Mouse (Mus musculus) hindbrain, embryonic 15.5 days (tissue): ENCODE measurements around the gene Rbm28. TPM values are rescaled to one million over a fixed set of nuclear protein-coding genes. Genes with fewer than 3 reads are reported as not detected.
A peak's percentile ranks its signal among the peaks of the same experiment; 100 is the strongest.
"Not testable (repeated sequence)": the region's sequence is repeated elsewhere in the genome, so short reads cannot be mapped to it uniquely, and the experiment has no call there.

Source experiments
- ATAC-seq: fragments of 200-750 bp; cut with Nextera tagmentation; 2 replicates; pipeline ENCODE4 v1.8.0; 2017; ENCODE audit warnings: low read depth, moderate number of reproducible peaks, moderate TSS enrichment; ENCODE audit not compliant: low FRiP score
- H3K27ac ChIP-seq: fragments of 300-500 bp; sonication (generic); replicated peaks from 2 replicates; pipeline ENCODE4 v1.5.1; 2015; ENCODE audit warnings: mild to moderate bottlenecking, inconsistent platforms
- H3K27me3 ChIP-seq: fragments of 300-500 bp; sonication (generic); 2 replicates; pipeline ENCODE4 v1.6.1; 2015; ENCODE audit warnings: control low read depth, inconsistent platforms
- H3K36me3 ChIP-seq: fragments of 300-500 bp; sonication (generic); 2 replicates; pipeline ENCODE4 v1.6.1; 2015; ENCODE audit warnings: control low read depth, inconsistent platforms
- H3K4me1 ChIP-seq: fragments of 300-500 bp; sonication (generic); replicated peaks from 2 replicates; pipeline ENCODE4 v1.6.1; 2015; ENCODE audit warnings: control low read depth, inconsistent platforms
- H3K4me2 ChIP-seq: fragments of 300-500 bp; sonication (generic); 2 replicates; pipeline ENCODE4 v1.6.1; 2015; ENCODE audit warnings: moderate library complexity, mild to moderate bottlenecking, inconsistent platforms
- H3K4me3 ChIP-seq: fragments of 300-500 bp; sonication (generic); 2 replicates; pipeline ENCODE4 v1.5.1; 2015; ENCODE audit warnings: mild to moderate bottlenecking, inconsistent platforms
- H3K9ac ChIP-seq: fragments of 300-500 bp; sonication (generic); 2 replicates; pipeline ENCODE4 v1.6.1; 2015; ENCODE audit warnings: inconsistent platforms
- H3K9me3 ChIP-seq: fragments of 300-500 bp; sonication (generic); 2 replicates; pipeline ENCODE4 v1.6.1; 2016; ENCODE audit warnings: control low read depth, inconsistent platforms
- whole genome bisulfite sequencing: fragments of 180-500 bp; shearing (Covaris S2); methylation state at CpG from one replicate; pipeline ENCODE4 v1.1.7; 2015; 5-methylcytosine and 5-hydroxymethylcytosine counted together
- polyA plus RNA-seq: library from polyadenylated mRNA; unstranded; fragments of >200 nt; fragmentation: Nextera tagmentation; extraction: Ambion mirVana; gene quantifications from 2 replicates; pipeline ENCODE4 v1.2.1, GENCODE M21; 2015

Rbm28 gene
- polyA plus RNA-seq, 1 experiment from 2014 or later, result 43.2 TPM

DNA sequence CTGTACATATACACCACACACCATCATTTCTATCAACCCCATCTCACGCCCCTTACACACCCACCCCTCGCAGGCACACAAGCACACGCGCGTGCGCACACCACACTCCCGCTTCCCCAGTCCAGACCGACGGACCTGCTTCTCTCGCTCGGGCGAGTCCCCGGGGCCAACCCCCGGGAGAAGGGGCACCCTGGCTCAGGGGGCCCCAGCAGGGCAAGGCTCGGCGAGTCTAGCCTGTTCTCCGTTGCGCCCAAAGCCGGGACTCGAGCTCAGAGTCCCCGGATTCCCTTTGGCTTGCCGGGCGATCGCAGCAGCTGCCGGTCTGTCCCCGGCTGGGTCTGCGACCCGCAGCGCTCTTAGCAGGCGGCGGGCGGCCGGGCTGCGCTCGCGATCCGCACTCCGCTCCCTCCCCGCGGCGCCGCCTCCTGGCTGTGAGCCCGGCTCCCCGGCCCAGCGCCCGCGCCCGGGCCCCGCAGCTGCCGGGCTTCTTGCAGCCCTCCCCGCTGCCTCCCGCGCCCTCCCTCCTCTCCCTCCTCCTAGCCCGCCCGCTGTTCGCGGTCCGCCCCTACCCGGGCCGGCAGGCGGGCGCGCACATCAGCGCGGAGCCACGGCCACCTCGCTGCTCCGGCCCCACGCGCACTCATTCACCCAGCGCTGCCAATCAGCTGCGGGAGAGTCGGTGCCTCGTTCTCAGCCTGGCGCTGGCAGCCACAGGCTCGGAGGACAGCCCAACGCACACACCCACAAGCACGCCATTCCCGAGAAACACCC, 14.3 kb upstream of the Rbm28 start, which contains the start of gene Prrt4:
Gene Prrt4, minus strand, starts transcription at position 697 of the 771 bp plus-strand sequence.
- H3K4me3 ChIP-seq, result peak within 1 kb of the TSS; percentile 69
- H3K4me2 ChIP-seq, result peak within 1 kb of the TSS; percentile 89
- peak within 1 kb of the TSS; percentile 88 for H3K9ac ChIP-seq
- H3K9me3 ChIP-seq, result no peaks in the 10 kb centered on the region
- H3K27ac ChIP-seq, result peak within 1 kb of the TSS; percentile 93
- no peaks in the 10 kb centered on the region; the same call in 1 of the 2 replicates for H3K36me3 ChIP-seq
- peaks cover 19% of the 10 kb centered on the region for H3K4me1 ChIP-seq
- peaks cover 3% of the 10 kb centered on the region for H3K27me3 ChIP-seq
- peak; percentile 82 for ATAC-seq
- WGBS, result under 1% methylated on average over 64 of the region's 79 CpGs

DNA sequence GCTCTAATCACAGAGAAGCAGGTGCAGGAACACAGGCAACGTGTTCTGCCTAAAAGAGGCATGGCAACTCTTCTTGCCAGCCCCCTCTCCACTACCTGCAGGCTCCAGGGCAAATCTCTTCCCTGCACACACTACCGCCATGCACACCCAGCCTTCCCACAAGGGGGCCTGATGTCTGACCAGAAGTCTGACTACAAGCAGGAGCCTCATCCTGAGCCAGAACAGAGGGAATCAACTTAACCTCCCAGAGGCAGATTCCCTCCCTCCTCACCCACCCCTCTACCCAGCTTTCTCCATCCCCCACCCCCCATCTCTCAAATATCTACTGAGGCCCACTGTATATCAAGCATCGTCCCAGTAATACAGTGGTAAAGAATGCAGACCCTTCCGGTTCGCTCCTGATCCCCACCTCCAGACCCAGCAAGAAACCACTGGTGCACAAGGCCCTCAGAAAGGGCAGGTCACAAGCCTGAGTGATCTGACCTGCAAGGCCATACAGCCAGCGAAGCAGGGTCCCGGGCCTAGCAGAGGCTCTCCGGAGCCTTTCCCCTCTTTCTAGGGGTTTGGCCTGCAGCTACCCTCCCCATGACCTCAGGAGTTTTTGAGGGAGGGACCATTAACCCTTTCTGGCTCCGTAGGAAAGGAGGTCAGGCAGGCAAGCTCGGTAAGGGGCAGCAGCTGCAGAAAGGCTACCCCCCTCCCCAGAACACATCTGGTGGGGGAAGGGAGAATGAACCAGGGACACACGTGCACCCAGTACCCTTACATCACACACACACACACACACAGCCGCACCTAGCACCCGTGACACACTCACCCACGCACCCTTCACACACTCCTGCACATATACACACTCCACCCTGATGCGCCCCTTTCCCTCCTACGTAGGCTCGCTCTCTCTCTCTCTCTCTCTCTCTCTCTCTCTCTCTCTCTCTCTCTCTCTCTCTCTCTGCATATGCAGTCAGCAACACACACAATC, 13.4 kb upstream of the Rbm28 start:
- Histone ChIP-seq H3K36me3 (no peaks in the 10 kb centered on the region; the same call in 1 of the 2 replicates), H3K4me3 (peak overlapping the region; percentile 69), H3K9me3 (no peaks in the 10 kb centered on the region), H3K4me2 (peak overlapping the region; percentile 89), H3K27me3 (peaks cover 6% of the 10 kb centered on the region), H3K9ac (peak overlapping the region; percentile 88), H3K4me1 (peaks cover 19% of the 10 kb centered on the region), H3K27ac (peak overlapping the region; percentile 93)
- 14% methylated on average over 15 of the region's 17 CpGs for WGBS
- ATAC-seq, result peak; percentile 57

DNA sequence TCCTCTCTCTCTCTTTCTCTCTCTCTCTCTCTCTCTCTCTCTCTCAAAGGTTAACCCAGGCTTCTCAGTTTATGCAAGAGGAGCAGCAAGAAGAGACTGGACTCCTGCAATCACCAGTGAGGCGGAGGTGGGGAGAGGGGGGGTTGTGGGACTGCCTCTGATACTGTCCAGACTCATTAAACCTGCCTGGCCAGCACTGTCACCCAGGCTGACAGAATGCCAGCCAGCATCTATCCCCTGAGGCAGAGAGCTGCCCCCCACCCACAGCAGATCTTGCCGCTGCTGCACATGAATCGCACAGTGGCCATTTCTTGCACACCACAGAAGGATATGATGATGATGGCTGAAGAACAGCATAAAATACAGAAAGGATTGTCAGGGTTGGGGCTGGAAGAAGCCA, 10.3 kb upstream of the Rbm28 start:
- WGBS, result 72% methylated on average over 3 of the region's 3 CpGs
- no peak for ATAC-seq
- Histone ChIP-seq H3K36me3 (no peaks in the 10 kb centered on the region; the same call in 1 of the 2 replicates), H3K27ac (no peak overlapping the region), H3K9ac (no peak overlapping the region), H3K4me1 (peaks cover 32% of the 10 kb centered on the region), H3K4me2 (no peak overlapping the region), H3K9me3 (no peaks in the 10 kb centered on the region), H3K4me3 (no peak overlapping the region), H3K27me3 (peaks cover 16% of the 10 kb centered on the region)

DNA sequence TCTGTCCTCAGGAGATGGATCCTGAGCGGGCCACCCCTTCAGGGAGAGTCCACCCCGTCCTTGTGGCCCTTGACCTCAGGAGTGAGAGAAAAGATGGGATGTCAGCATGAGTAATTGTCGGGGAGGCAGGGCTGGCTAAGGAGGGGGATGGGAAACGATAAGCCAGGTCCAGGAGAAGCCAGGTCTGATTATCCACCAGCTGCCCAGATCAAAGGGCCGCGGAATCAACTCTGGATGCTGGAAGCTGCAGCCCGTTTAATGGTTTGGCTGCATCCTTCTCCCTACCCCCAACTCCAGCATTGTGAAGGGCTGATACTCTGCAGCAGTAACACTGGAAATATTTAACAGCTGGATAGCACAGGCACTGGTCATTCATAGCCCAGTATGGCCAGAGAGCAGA, 9.6 kb upstream of the Rbm28 start:
- peaks cover 32% of the 10 kb centered on the region for H3K4me1 ChIP-seq
- no peaks in the 10 kb centered on the region; the same call in 1 of the 2 replicates for H3K36me3 ChIP-seq
- H3K9me3 ChIP-seq, result no peaks in the 10 kb centered on the region
- no peak overlapping the region for H3K9ac ChIP-seq
- peaks cover 21% of the 10 kb centered on the region for H3K27me3 ChIP-seq
- H3K27ac ChIP-seq, result no peak overlapping the region
- 32% methylated on average over 7 of the region's 7 CpGs for WGBS
- ATAC-seq, result no peak
- H3K4me3 ChIP-seq, result no peak overlapping the region
- H3K4me2 ChIP-seq, result no peak overlapping the region

DNA sequence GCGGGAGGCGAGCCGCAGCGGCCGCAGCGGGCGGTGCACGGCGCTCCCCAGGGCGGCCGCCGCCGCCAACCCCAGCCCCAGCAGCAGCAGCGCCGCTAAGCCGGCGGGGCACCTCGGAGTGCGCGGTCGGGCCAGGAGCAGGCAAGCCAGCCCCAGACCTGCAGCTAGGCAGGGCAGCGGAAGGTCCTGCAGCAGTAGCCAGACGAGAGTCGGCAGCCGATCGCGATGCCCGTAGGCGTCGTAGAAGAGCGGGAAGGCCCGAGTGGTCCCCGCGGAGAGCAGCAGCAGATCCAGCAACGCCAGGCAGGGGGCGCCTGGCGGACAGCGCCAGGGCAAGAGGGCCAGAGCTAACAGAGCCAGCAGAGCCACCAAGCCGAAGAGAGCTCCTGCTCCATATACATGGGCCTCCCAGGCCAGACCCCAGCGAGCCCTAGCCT, 6.2 kb upstream of the Rbm28 start:
- ATAC-seq, result peak; percentile 55
- H3K4me3 ChIP-seq, result peak overlapping the region; percentile 41
- peak overlapping the region; percentile 46 for H3K9ac ChIP-seq
- H3K27me3 ChIP-seq, result peaks cover 30% of the 10 kb centered on the region
- WGBS, result 1% methylated on average over 38 of the region's 40 CpGs
- no peaks in the 10 kb centered on the region for H3K36me3 ChIP-seq
- H3K9me3 ChIP-seq, result no peaks in the 10 kb centered on the region
- H3K4me1 ChIP-seq, result peaks cover 24% of the 10 kb centered on the region
- H3K27ac ChIP-seq, result no peak overlapping the region
- H3K4me2 ChIP-seq, result peak overlapping the region; percentile 90

DNA sequence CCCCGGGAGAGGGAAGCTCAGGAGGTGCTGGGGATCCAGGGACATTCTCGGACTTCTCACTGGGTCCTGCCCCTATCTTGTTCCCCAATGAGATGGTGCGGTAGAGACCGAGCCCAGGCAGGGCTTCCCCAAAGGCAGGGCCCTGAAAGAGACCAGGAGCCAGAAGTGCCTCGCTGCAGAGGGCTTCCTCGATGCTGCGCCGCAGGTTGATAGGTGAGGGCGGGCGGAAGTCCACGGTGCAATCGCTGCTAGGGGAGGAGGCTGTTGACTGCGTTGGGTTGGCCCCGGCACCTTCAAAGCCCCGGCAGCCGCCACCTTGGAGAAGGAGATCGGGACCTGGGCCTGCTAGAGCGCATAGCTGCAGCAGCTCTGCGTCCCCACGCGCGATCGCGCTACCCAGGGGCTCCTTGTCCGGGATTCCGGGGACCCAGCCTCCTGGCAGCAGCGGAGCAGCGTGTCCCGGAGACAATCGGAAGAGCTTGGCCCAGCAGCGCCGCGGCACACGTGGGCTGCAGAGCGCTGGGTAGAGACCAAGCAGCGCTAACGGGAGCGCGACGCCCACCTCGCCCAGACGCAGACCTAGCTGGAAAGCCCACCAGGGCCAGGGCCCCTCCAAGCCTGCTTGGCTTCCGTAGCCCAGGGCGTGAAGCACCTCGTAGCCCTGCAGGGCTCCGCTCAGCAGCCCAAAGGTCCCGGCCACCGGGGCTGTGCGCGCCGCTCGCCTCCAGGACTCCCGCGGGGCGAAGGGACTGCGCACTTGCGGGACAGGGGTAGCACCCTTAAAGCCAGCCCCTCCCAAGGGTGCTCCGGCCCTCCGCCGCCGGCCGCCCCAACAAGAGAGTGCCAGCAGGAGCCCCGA, 5.5 kb upstream of the Rbm28 start:
- WGBS, result 2% methylated on average over 63 of the region's 63 CpGs

DNA sequence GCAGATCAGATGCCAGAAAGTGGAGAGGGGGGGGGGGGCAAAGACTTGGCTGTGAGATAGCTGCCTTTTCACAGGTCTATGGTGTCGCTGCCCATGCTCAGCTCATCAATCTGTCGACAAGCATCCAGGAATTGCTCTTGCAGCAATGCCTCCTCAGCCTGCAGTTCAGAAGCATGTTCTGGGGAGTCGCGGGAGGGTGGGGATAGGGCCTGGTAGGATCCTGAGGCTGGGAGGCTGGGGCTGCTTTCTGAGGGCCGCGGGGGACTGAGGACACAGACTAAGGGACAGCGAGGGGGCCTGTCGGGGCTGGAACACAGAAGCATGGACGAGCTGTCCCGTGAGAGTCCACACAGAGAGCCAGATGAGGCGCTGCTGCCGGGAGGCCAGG, 4.9 kb upstream of the Rbm28 start:
- H3K4me2 ChIP-seq, result peak overlapping the region; percentile 90
- no peak overlapping the region for H3K27ac ChIP-seq
- H3K9me3 ChIP-seq, result no peaks in the 10 kb centered on the region
- no peaks in the 10 kb centered on the region for H3K36me3 ChIP-seq
- peaks cover 30% of the 10 kb centered on the region for H3K27me3 ChIP-seq
- 8% methylated on average over 12 of the region's 12 CpGs for WGBS
- peak overlapping the region; percentile 41 for H3K4me3 ChIP-seq
- ATAC-seq, result no peak
- H3K9ac ChIP-seq, result no peak overlapping the region; the same call in 1 of the 2 replicates
- H3K4me1 ChIP-seq, result peaks cover 28% of the 10 kb centered on the region

More for the DNA sequence above, 5.5 kb upstream of the Rbm28 start:
- H3K4me1 ChIP-seq, result peaks cover 24% of the 10 kb centered on the region
- no peaks in the 10 kb centered on the region for H3K36me3 ChIP-seq
- no peaks in the 10 kb centered on the region for H3K9me3 ChIP-seq
- peak overlapping the region; percentile 46 for H3K9ac ChIP-seq
- H3K27me3 ChIP-seq, result peaks cover 30% of the 10 kb centered on the region
- H3K27ac ChIP-seq, result no peak overlapping the region
- peak overlapping the region; percentile 90 for H3K4me2 ChIP-seq
- H3K4me3 ChIP-seq, result peak overlapping the region; percentile 41
- peak; percentile 60 for ATAC-seq

DNA sequence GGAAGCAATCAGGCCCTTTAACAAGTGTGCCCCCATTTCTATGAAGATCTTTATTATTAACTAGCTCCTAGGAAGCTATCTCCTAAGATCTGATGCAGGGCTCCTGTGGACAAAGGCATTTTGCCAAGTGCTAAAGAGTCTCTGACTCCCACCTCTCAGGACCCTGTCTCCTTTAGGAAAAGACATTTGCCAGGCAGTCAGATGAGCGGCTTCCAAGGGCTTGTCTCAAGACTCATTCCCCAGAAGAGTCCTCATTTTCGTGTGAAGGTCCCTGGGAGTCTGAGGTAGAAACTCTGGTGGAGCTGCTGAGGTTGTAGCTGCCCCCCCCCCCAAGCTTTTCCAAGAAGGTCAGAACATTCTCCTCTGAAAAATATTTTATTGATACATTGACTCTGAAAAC, 4.1 kb upstream of the Rbm28 start:
- 58% methylated on average over 2 of the region's 2 CpGs for WGBS
- Histone ChIP-seq H3K4me1 (peaks cover 31% of the 10 kb centered on the region), H3K9ac (no peak overlapping the region), H3K27ac (no peak overlapping the region), H3K4me3 (no peak overlapping the region), H3K27me3 (peaks cover 28% of the 10 kb centered on the region), H3K36me3 (no peaks in the 10 kb centered on the region), H3K4me2 (no peak overlapping the region), H3K9me3 (no peaks in the 10 kb centered on the region)
- ATAC-seq, result no peak

DNA sequence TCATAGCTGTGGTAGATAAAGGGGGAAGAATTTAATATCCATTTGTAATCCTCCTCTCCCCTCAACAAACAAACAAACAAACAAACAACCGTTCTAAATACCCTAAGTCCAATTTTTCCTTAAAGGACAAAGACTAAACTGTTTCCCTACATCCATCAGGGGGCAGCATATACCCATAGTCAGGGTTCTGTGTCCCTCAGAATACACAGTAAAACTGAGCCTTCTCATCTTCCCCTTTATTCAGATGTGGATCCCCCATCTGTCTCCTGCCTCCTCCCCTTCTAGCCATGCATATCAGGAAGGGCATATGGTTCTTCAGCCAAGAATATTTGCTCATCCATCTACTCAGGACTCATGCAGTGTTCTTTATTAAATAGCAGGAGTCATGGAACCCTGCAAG, 1.4 kb upstream of the Rbm28 start:
- peaks cover 37% of the 10 kb centered on the region for H3K4me1 ChIP-seq
- no peak overlapping the region for H3K9ac ChIP-seq
- H3K4me2 ChIP-seq, result no peak overlapping the region
- no peaks in the 10 kb centered on the region for H3K36me3 ChIP-seq
- H3K27me3 ChIP-seq, result peaks cover 14% of the 10 kb centered on the region
- no peak overlapping the region for H3K4me3 ChIP-seq
- WGBS, result 3% methylated on average over 1 of the region's 1 CpGs
- H3K9me3 ChIP-seq, result no peaks in the 10 kb centered on the region
- ATAC-seq, result peak; percentile 61
- H3K27ac ChIP-seq, result no peak overlapping the region

DNA sequence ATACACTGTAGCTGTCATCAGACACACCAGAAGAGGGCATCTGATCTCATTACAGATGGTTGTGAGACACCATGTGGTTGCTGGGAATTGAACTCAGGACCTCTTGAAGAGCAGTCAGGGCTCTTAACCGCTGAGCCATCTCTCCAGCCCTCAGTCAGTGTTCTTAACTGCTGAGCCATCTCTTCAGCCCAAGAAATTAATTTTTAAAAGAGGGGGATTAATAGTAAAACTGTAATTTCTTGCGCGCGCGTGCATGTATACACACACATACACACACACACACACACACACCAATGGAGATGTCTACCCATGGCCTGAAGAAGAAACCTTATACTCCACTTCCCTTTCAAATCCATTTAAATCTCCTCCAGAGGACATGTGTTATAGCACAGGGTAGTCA, 3.5 kb downstream of the Rbm28 start:
- H3K27me3 ChIP-seq, H3K9me3 ChIP-seq, H3K27ac ChIP-seq, H3K4me3 ChIP-seq, H3K9ac ChIP-seq, H3K4me2 ChIP-seq, ATAC-seq: not testable (repeated sequence)
- 99% methylated on average over 5 of the region's 5 CpGs for WGBS
- peaks cover 42% of the 10 kb centered on the region for H3K36me3 ChIP-seq
- H3K4me1 ChIP-seq, result peaks cover 16% of the 10 kb centered on the region

DNA sequence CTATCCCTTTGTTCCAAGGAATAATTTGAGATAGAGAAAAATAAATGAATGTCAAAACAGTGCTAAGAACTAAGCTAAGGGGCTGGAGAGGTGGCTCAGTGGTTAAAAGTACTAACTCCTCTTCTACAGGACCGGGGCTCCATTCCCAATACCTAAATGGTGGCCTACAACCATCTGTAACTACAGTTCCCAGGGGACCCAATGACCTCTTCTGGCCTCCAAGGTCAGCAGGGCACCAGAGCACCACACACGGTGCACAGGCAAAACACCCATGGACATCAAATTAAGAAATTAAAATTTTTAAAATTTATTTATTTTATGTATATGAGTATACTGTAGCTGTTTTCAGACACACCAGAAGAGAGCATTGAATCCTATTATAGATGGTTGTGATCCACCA, 4.0 kb downstream of the Rbm28 start:
- ATAC-seq, result no peak
- peaks cover 47% of the 10 kb centered on the region for H3K36me3 ChIP-seq
- H3K4me3 ChIP-seq, result no peak overlapping the region
- no peak overlapping the region for H3K9ac ChIP-seq
- 93% methylated on average over 2 of the region's 2 CpGs for WGBS
- H3K27me3 ChIP-seq, result no peaks in the 10 kb centered on the region
- no peaks in the 10 kb centered on the region for H3K9me3 ChIP-seq
- H3K4me1 ChIP-seq, result peaks cover 15% of the 10 kb centered on the region
- H3K4me2 ChIP-seq, result no peak overlapping the region
- no peak overlapping the region for H3K27ac ChIP-seq
